Mouse (Mus musculus): ENCODE data around the gene Prkce. TPM values are rescaled to one million over a fixed set of nuclear protein-coding genes. Genes with fewer than 3 reads are reported as not detected.

Prkce gene
- polyA plus RNA-seq, 1 experiment from 2014 or later = 6.7 TPM

- Histone ChIP-seq H3K36me3 (no peaks in the 10 kb centered on the region), H3K9me3 (no peaks in the 10 kb centered on the region), H3K9ac (no peak overlapping the region), H3K27me3 (no peaks in the 10 kb centered on the region), H3K4me2 (no peak overlapping the region), H3K4me3 (no peak overlapping the region), H3K27ac (no peak overlapping the region), H3K4me1 (no peaks in the 10 kb centered on the region)
- WGBS = 84% methylated on average over 1 of the region's 1 CpGs
- ATAC-seq (ENCODE audit: borderline replicate concordance, extremely low read depth, low FRiP score, low TSS enrichment) = no peak
Observed at GRCm38 (mm10) chr17:86652751-86653150, 485.2 kb downstream of the Prkce start.

GRCm38 (mm10) chr17:86656369-86656768 lies 488.8 kb downstream of the Prkce start:
- Histone ChIP-seq H3K27ac (no peak overlapping the region), H3K4me2 (no peak overlapping the region), H3K9me3 (no peaks in the 10 kb centered on the region), H3K9ac (no peak overlapping the region), H3K4me3 (no peak overlapping the region), H3K4me1 (no peaks in the 10 kb centered on the region), H3K36me3 (no peaks in the 10 kb centered on the region), H3K27me3 (no peaks in the 10 kb centered on the region)
- 64% methylated on average over 5 of the region's 5 CpGs for whole genome bisulfite sequencing
- ATAC-seq (ENCODE audit: borderline replicate concordance, extremely low read depth, low FRiP score, low TSS enrichment) = no peak

DNA sequence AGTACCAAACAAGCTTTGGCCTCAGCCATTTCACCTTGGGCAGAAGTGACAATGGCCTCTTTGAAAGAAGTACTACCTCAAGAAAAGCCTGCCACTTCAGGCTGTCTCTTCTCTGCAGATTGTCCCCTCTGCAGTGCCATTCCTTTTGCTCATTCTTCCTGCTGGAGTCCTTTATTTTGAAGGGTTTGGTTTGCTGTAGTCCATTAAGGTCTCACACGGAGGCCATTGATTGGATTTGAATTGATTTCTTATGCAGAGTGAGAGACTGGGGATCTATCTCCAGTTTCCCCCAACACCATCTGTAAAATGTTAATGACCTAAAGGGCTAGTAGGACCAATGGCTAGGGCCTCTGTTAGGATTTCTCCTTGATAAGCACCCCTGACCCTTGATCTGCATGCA lies 494.7 kb downstream of the Prkce start:
- H3K9me3 ChIP-seq = no peaks in the 10 kb centered on the region
- no peak overlapping the region for H3K4me2 ChIP-seq
- 59% methylated on average over 1 of the region's 1 CpGs for WGBS
- no peak overlapping the region for H3K27ac ChIP-seq
- H3K27me3 ChIP-seq = no peaks in the 10 kb centered on the region
- no peak overlapping the region for H3K9ac ChIP-seq
- no peak overlapping the region for H3K4me3 ChIP-seq
- no peaks in the 10 kb centered on the region for H3K36me3 ChIP-seq
- H3K4me1 ChIP-seq = no peaks in the 10 kb centered on the region
- ATAC-seq (ENCODE audit: borderline replicate concordance, extremely low read depth, low FRiP score, low TSS enrichment) = no peak

- Histone ChIP-seq H3K9ac (no peak overlapping the region), H3K4me2 (no peak overlapping the region), H3K27ac (no peak overlapping the region), H3K9me3 (no peaks in the 10 kb centered on the region), H3K4me3 (no peak overlapping the region), H3K27me3 (no peaks in the 10 kb centered on the region), H3K4me1 (no peaks in the 10 kb centered on the region), H3K36me3 (no peaks in the 10 kb centered on the region)
- ATAC-seq (ENCODE audit: borderline replicate concordance, extremely low read depth, low FRiP score, low TSS enrichment) = no peak
- 67% methylated on average over 4 of the region's 4 CpGs for WGBS
Observed at GRCm38 (mm10) chr17:86663471-86663870, 495.9 kb downstream of the Prkce start.

DNA sequence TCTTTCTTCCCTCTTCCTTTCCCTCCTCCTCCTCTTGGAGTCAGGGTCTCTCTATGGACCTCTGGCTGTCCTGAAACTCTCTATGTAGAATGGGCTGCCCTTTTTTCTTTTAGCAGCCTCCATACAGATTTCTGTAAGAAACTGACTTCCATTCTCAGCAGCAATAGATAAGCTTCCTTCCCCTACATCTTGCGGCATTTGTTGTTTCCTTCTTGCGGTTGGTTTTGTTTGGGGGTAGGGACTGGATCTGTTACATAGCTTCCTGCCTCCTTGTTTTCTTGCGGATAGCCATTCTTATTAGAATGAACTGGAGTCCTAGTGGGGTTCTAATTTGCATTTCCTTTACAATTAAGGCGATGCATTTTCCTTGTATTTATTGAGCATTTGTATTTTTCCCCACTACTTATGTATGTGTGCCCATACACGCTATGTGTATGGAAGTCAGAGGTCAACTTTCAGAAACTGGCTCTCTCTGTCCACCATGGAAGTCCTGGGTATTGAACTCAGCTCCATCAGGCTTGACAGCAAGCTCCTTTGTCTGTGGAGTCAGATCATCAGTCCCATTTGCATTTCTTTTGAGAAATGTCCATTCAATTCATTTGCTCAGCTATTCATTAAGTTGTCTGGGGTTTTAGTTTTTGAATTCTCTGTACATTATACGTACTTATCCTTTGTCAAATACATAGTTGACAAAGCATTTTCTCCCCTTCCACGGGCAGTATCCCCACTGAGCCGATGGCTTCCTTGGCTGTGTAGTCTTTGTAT lies 500.4 kb downstream of the Prkce start:
- 74% methylated on average over 8 of the region's 8 CpGs for WGBS
- no peak for ATAC-seq (ENCODE audit: borderline replicate concordance, extremely low read depth, low FRiP score, low TSS enrichment)
- H3K4me3 ChIP-seq = no peak overlapping the region
- H3K27ac ChIP-seq = no peak overlapping the region
- 0 out of 2 replicates have a peak, but pooled peaks cover 3% of the 10 kb centered on the region for H3K4me1 ChIP-seq
- no peaks in the 10 kb centered on the region for H3K27me3 ChIP-seq
- no peak overlapping the region for H3K4me2 ChIP-seq
- H3K9ac ChIP-seq = no peak overlapping the region
- H3K36me3 ChIP-seq = no peaks in the 10 kb centered on the region
- H3K9me3 ChIP-seq = no peaks in the 10 kb centered on the region

DNA sequence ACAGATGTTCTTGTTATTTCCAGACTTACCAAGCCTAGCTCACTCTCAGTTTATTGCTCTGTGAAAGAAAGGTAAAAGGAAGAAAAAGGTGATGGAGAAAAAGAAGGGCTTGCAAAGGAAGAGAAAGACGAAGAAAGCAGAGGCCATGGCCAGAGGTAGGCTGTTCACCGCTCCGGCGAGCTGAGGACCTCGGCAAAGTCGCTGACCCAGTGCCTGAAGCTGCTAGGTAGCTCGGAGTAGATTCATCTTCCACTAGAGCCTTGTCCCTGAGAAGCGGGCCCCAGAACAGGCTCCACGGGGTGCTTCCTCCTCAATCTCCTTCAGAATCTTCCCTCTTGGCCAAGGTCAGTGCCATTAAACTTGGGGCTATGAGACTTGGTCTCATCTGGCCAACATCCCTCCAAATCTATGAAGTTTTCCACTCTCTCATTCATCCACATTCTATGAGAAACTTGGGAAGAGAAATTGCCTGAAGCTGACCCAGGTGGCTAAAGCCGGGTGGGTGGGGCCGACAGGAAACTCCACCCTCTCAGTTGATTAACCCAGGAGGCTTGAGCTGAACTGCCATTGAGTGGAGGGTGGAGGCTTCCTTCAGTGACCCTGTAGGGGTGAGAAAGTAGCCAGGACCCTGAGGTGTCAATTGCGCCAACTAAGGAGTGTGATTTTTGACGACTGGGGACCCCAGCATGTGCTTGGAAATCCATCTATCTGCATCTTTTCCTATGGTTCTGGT lies 502.2 kb downstream of the Prkce start:
- no peak for ATAC-seq (ENCODE audit: borderline replicate concordance, extremely low read depth, low FRiP score, low TSS enrichment)
- 86% methylated on average over 13 of the region's 13 CpGs for WGBS
- H3K9ac ChIP-seq = no peak overlapping the region
- 0 out of 2 replicates have a peak, but pooled peaks cover 3% of the 10 kb centered on the region for H3K4me1 ChIP-seq
- H3K9me3 ChIP-seq = no peaks in the 10 kb centered on the region
- no peak overlapping the region for H3K4me2 ChIP-seq
- no peak overlapping the region for H3K4me3 ChIP-seq
- H3K27me3 ChIP-seq = no peaks in the 10 kb centered on the region
- H3K27ac ChIP-seq = no peak overlapping the region
- no peaks in the 10 kb centered on the region for H3K36me3 ChIP-seq

GRCm38 (mm10) chr17:86670731-86671130 lies 503.1 kb downstream of the Prkce start:
- Histone ChIP-seq H3K4me1 (0 out of 2 replicates have a peak, but pooled peaks cover 3% of the 10 kb centered on the region), H3K36me3 (no peaks in the 10 kb centered on the region), H3K27me3 (no peaks in the 10 kb centered on the region), H3K27ac (no peak overlapping the region; the same call in 1 of the 2 replicates), H3K9ac (no peak overlapping the region), H3K4me3 (no peak overlapping the region), H3K4me2 (no peak overlapping the region), H3K9me3 (no peaks in the 10 kb centered on the region)
- no peak for ATAC-seq (ENCODE audit: borderline replicate concordance, extremely low read depth, low FRiP score, low TSS enrichment)
- WGBS = 26% methylated on average over 7 of the region's 7 CpGs

GRCm38 (mm10) chr17:86674971-86675370 lies 507.4 kb downstream of the Prkce start:
- ATAC-seq (ENCODE audit: borderline replicate concordance, extremely low read depth, low FRiP score, low TSS enrichment) = no peak
- H3K4me3 ChIP-seq = no peak overlapping the region
- 55% methylated on average over 2 of the region's 2 CpGs for WGBS
- H3K36me3 ChIP-seq = no peaks in the 10 kb centered on the region
- no peak overlapping the region for H3K9ac ChIP-seq
- H3K27ac ChIP-seq = no peak overlapping the region
- H3K27me3 ChIP-seq = no peaks in the 10 kb centered on the region
- H3K4me1 ChIP-seq = 0 out of 2 replicates have a peak, but pooled peaks cover 3% of the 10 kb centered on the region
- H3K9me3 ChIP-seq = no peaks in the 10 kb centered on the region
- H3K4me2 ChIP-seq = no peak overlapping the region

DNA sequence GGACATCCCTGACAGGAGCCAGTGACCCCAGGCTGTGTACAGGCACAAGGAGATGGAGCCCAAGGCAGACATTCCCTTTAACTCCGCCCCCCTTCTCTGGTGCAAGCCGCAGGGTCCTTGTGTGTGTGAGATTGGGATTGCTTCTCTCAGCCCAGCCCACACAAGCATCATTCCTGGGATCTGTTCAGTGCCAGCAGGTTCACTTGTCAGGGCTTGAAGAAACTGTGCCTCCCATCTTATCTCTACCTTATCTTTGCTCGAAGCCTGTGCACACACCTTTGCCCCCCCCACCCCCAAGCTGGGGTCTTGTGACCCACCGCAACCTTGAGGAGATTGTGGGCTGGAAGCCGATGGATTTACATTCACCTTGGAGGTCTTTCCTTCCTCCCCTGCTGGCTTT lies 508.8 kb downstream of the Prkce start:
- H3K4me2 ChIP-seq = no peak overlapping the region
- H3K9me3 ChIP-seq = no peaks in the 10 kb centered on the region
- no peak overlapping the region for H3K9ac ChIP-seq
- H3K27ac ChIP-seq = no peak overlapping the region
- H3K4me1 ChIP-seq = no peaks in the 10 kb centered on the region
- 53% methylated on average over 5 of the region's 5 CpGs for WGBS
- H3K4me3 ChIP-seq = no peak overlapping the region
- no peaks in the 10 kb centered on the region for H3K36me3 ChIP-seq
- ATAC-seq (ENCODE audit: borderline replicate concordance, extremely low read depth, low FRiP score, low TSS enrichment) = no peak; the same call in 1 of the 2 replicates
- H3K27me3 ChIP-seq = no peaks in the 10 kb centered on the region

GRCm38 (mm10) chr17:86676909-86677308 lies 509.3 kb downstream of the Prkce start:
- H3K9ac ChIP-seq = no peak overlapping the region
- no peaks in the 10 kb centered on the region for H3K4me1 ChIP-seq
- no peaks in the 10 kb centered on the region for H3K36me3 ChIP-seq
- ATAC-seq (ENCODE audit: borderline replicate concordance, extremely low read depth, low FRiP score, low TSS enrichment) = no peak
- H3K27ac ChIP-seq = no peak overlapping the region
- no peak overlapping the region for H3K4me2 ChIP-seq
- WGBS = 57% methylated on average over 4 of the region's 4 CpGs
- no peaks in the 10 kb centered on the region for H3K9me3 ChIP-seq
- H3K4me3 ChIP-seq = no peak overlapping the region
- H3K27me3 ChIP-seq = no peaks in the 10 kb centered on the region

- ATAC-seq (ENCODE audit: borderline replicate concordance, extremely low read depth, low FRiP score, low TSS enrichment) = no peak
- H3K4me1 ChIP-seq = no peaks in the 10 kb centered on the region
- no peak overlapping the region for H3K4me2 ChIP-seq
- 71% methylated on average over 4 of the region's 4 CpGs for WGBS
- H3K9me3 ChIP-seq = no peaks in the 10 kb centered on the region
- H3K9ac ChIP-seq = no peak overlapping the region
- no peak overlapping the region for H3K4me3 ChIP-seq
- no peaks in the 10 kb centered on the region for H3K36me3 ChIP-seq
- no peaks in the 10 kb centered on the region for H3K27me3 ChIP-seq
- H3K27ac ChIP-seq = no peak overlapping the region
Observed at GRCm38 (mm10) chr17:86685263-86685662, 517.7 kb downstream of the Prkce start.

- Histone ChIP-seq H3K27ac (no peak overlapping the region), H3K36me3 (no peaks in the 10 kb centered on the region), H3K4me3 (no peak overlapping the region), H3K4me2 (no peak overlapping the region), H3K9ac (no peak overlapping the region), H3K27me3 (no peaks in the 10 kb centered on the region), H3K9me3 (no peaks in the 10 kb centered on the region), H3K4me1 (no peaks in the 10 kb centered on the region)
- ATAC-seq (ENCODE audit: borderline replicate concordance, extremely low read depth, low FRiP score, low TSS enrichment) = no peak
- 72% methylated on average over 3 of the region's 3 CpGs for WGBS
Observed at GRCm38 (mm10) chr17:86687021-86687420, 519.4 kb downstream of the Prkce start.
